Comparison of ENCODE assay signal across 40 mouse cellular contexts in genomic region chr5:147260189-147260588, GRCm38 (mm10). TPM values are rescaled to one million over a fixed set of nuclear protein-coding genes. Genes with fewer than 3 reads are reported as not detected.
"Had no signal": no experiment of that assay in that cellular context is flagged by ENCODE, and none has a peak within 500 bp of the region (broad histone marks: within the 10 kb centered on the region; RNA-seq: fewer than 3 reads in every experiment).

No protein-coding gene starts in this region.

- H3K4me1 ChIP-seq: heart, embryonic 12.5 days; hindbrain, embryonic 10.5 days; hindbrain, embryonic 12.5 days; kidney, embryonic 15.5 days; limb, embryonic 10.5 days; limb, embryonic 12.5 days had no signal

- H3K4me3 ChIP-seq: gastrocnemius, adult 2 months; heart, adult 2 months; heart, embryonic 12.5 days; hindbrain, embryonic 10.5 days; hindbrain, embryonic 12.5 days; kidney, embryonic 15.5 days; limb, embryonic 10.5 days; limb, embryonic 12.5 days; liver, embryonic 13.5 days had no signal

- H3K4me2 ChIP-seq: heart, embryonic 12.5 days; hindbrain, embryonic 12.5 days; hindbrain, embryonic 14.5 days; kidney, embryonic 15.5 days; limb, embryonic 12.5 days; liver, embryonic 11.5 days; liver, embryonic 13.5 days had no signal

- H3K9me3 ChIP-seq: heart, embryonic 12.5 days; hindbrain, embryonic 10.5 days; hindbrain, embryonic 12.5 days; kidney, embryonic 15.5 days; limb, embryonic 10.5 days; limb, embryonic 12.5 days; liver, embryonic 13.5 days had no signal

- ATAC-seq: hindbrain, embryonic 16.5 days; inflammation-experienced regulatory T-cells, adult 6 months had no signal

- H3K36me3 ChIP-seq: heart, embryonic 12.5 days; hindbrain, embryonic 10.5 days; hindbrain, embryonic 12.5 days; kidney, embryonic 15.5 days; limb, embryonic 10.5 days; limb, embryonic 12.5 days; liver, embryonic 13.5 days had no signal

- H3K27ac ChIP-seq: gastrocnemius, adult 2 months; heart, adult 2 months; hindbrain, embryonic 10.5 days; hindbrain, embryonic 12.5 days; hindbrain, embryonic 14.5 days; kidney, embryonic 15.5 days; kidney, postnatal 0 days; limb, embryonic 10.5 days; limb, embryonic 12.5 days; liver, embryonic 13.5 days had no signal

- DNase-seq: gastrocnemius, adult 2 months; gastrocnemius, postnatal 10 days; gastrocnemius, postnatal 25 days; heart, adult 2 months; heart, postnatal 10 days; heart, postnatal 4 days; kidney, adult 11 months; kidney, adult 2 months; kidney, adult 9 months; kidney, postnatal 14 days; kidney, postnatal 36 days; layer of hippocampus, adult 9-11 months; layer of hippocampus, postnatal 36 days; liver; liver, embryonic 13.5 days had no signal

- H3K9ac ChIP-seq: heart, embryonic 12.5 days; hindbrain, embryonic 12.5 days; hindbrain, embryonic 14.5 days; kidney, embryonic 15.5 days; limb, embryonic 12.5 days; liver, embryonic 13.5 days had no signal

RNA-seq across cellular contexts. Expression of gene Pdx1, which starts 9.6 kb away (rescaled TPM):
- total RNA-seq: gastrocnemius, adult 2 months; gastrocnemius, postnatal 10 days; gastrocnemius, postnatal 25 days; gastrocnemius, postnatal 4 days; granulocyte monocyte progenitor cell, adult 5-6 weeks; heart, adult 2 months; heart, postnatal 10 days; heart, postnatal 25 days; heart, postnatal 4 days; layer of hippocampus, adult 18-20 months; layer of hippocampus, adult 8-10 months; layer of hippocampus, postnatal 14 days; layer of hippocampus, postnatal 36 days; left cerebral cortex, adult 18-20 months; left cerebral cortex, adult 8-10 months; left cerebral cortex, postnatal 10 days; left cerebral cortex, postnatal 36 days had no signal
- polyA plus RNA-seq: frontal cortex, adult 2 months; heart, adult 2 months; heart, embryonic 12.5 days; heart, embryonic 14.5 days; heart, embryonic 16.5 days; hindbrain, embryonic 10.5 days; hindbrain, embryonic 12.5 days; hindbrain, embryonic 14.5 days; hindbrain, embryonic 16.5 days; inflammation-experienced regulatory T-cells, adult 6 months; kidney, adult 2 months; kidney, embryonic 15.5 days; kidney, postnatal 0 days; limb, embryonic 10.5 days; limb, embryonic 12.5 days; limb, embryonic 14.5 days; liver, embryonic 13.5 days had no signal

RNA-seq across cellular contexts. Expression of gene Cdx2, which starts 46.9 kb away (rescaled TPM):
- total RNA-seq: gastrocnemius, adult 2 months; gastrocnemius, postnatal 10 days; gastrocnemius, postnatal 25 days; gastrocnemius, postnatal 4 days; granulocyte monocyte progenitor cell, adult 5-6 weeks; heart, adult 2 months; heart, postnatal 10 days; heart, postnatal 25 days; heart, postnatal 4 days; layer of hippocampus, adult 18-20 months; layer of hippocampus, adult 8-10 months; layer of hippocampus, postnatal 14 days; layer of hippocampus, postnatal 36 days; left cerebral cortex, adult 18-20 months; left cerebral cortex, adult 8-10 months; left cerebral cortex, postnatal 10 days; left cerebral cortex, postnatal 36 days had no signal
- polyA plus RNA-seq: heart, adult 2 months; heart, embryonic 12.5 days; heart, embryonic 14.5 days; hindbrain, embryonic 10.5 days; hindbrain, embryonic 12.5 days; hindbrain, embryonic 14.5 days; hindbrain, embryonic 16.5 days; inflammation-experienced regulatory T-cells, adult 6 months; kidney, adult 2 months; kidney, embryonic 15.5 days; kidney, postnatal 0 days; limb, embryonic 12.5 days; liver, embryonic 13.5 days had no signal
